Mouse (Mus musculus): ENCODE measurements around the gene Sfrp4. TPM values are rescaled to one million over a fixed set of nuclear protein-coding genes. Genes with fewer than 3 reads are reported as not detected.

The Sfrp4 gene
- 2.4 TPM for polyA plus RNA-seq (2015; fragmentation: Illumina TruSeq; extraction: RNeasy Lipid Tissue Mini Kit (QIAGEN cat#74804); ENCODE audit: insufficient read depth, low read depth, low replicate concordance)

DNA sequence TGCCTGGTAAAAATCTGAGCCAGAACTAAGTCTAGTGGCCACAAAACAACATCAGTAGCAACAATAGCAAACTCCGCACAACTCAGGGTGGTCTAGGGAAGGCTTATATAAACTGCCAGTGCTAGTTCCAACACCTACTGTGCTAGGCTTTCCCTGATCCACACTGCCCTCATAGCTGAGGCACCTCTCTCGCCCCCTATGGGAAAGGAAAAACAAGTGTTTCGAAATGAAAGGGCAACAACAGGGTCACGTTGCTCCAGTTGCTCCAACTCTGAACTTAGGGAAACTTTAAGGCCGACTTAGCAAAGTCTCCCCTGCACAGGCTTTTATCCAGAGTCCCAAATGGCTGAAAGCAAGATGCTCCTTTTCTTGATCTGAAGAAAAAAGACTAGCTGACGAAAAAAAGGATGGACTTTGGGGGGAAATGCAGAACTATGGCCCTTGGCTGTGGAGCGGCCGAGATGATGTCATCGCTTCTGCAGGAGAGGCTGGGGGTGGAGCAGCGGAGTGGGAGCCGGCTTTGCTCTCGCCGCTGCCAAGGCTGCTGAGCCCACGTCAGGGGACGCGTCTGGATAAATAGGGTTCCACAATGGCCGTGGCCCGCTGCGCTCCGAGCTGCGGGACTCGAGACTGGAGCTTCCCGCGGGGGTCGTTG, at the start of gene Sfrp4:
Sfrp4 (plus strand) TSS at position 532 of the 655 bp plus-strand sequence.

DNA sequence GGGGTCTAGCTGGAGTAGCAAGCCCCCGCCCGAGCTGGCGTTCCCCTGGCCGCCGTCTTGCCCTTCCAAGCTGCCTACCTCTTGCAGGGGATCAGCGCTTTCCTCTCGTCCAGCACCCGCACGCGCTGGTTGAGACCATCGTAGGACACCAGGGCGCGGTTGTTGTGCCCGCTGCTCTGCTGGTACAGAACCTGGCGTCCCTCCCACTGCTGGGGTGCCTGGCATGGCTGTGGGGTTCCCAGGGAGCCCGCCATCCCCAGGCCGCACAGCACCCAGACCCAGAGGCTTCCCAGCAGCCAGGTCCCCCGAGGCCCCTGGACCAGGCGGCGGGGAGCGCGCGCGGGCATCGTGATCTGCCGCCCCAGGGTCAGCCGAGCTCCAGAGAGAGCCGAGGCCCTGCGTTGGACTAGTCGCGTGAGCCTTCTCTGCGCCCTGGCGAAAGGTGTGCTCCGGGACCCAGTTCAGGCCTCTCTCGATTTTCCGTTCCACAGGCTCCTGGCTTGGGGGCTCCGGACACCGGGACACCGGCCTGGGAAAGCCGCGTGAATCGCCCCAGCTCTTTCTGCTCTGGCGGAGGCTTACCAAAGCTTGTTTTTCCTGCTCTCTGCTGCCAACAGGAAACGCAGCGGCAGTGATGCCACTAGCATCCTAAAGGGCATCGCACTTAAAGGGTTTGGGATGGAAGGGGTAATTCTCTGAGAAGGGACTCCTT, 3.5 kb upstream of the Sfrp4 start, which contains the start of gene Epdr1:
Epdr1 (minus strand) TSS at position 712 of the 712 bp plus-strand sequence.

Other genes with a start within 250 kb of the Sfrp4 start
- 15.5 TPM for gene Stard3nl, start 227.3 kb upstream of the Sfrp4 start, polyA plus RNA-seq (2015; fragmentation: Illumina TruSeq; extraction: RNeasy Lipid Tissue Mini Kit (QIAGEN cat#74804); ENCODE audit: insufficient read depth, low read depth, low replicate concordance)
- gene Epdr1, start 3.2 kb upstream of the Sfrp4 start, polyA plus RNA-seq (2015; fragmentation: Illumina TruSeq; extraction: RNeasy Lipid Tissue Mini Kit (QIAGEN cat#74804); ENCODE audit: insufficient read depth, low read depth, low replicate concordance), result 2.7 TPM
- not detected for gene Nme8, start 74.7 kb downstream of the Sfrp4 start, polyA plus RNA-seq (2015; fragmentation: Illumina TruSeq; extraction: RNeasy Lipid Tissue Mini Kit (QIAGEN cat#74804); ENCODE audit: insufficient read depth, low read depth, low replicate concordance)
- not detected for gene Gpr141, start 201.2 kb downstream of the Sfrp4 start, polyA plus RNA-seq (2015; fragmentation: Illumina TruSeq; extraction: RNeasy Lipid Tissue Mini Kit (QIAGEN cat#74804); ENCODE audit: insufficient read depth, low read depth, low replicate concordance)

Measured in pancreas, adult 10 weeks (tissue).